Mouse (Mus musculus) central nervous system, embryonic 11.5 days (tissue): ENCODE measurements around the gene Gm20806. TPM values are rescaled to one million over a fixed set of nuclear protein-coding genes. Genes with fewer than 3 reads are reported as not detected.

Source experiments
- polyA plus RNA-seq: library from polyadenylated mRNA; depleted of rRNA; stranded (reverse); fragments of >200 nt; gene quantifications from 2 replicates; pipeline ENCODE4 v1.2.3, GENCODE M21; 2012; rRNA removed

The Gm20806 gene
- polyA plus RNA-seq, result not detected in 2 replicates

GRCm38 (mm10) chrY:78837956-78838355 lies at the start of gene Gm20806:
Gene Gm20806 (minus strand): TSS chrY:78838056.

